Mouse (Mus musculus): ENCODE results near the gene Heyl. TPM values are rescaled to one million over a fixed set of nuclear protein-coding genes. Genes with fewer than 3 reads are reported as not detected.

The Heyl gene
- total RNA-seq, 2 experiments from 2014 or later = 2.7 to 3.9 TPM

DNA sequence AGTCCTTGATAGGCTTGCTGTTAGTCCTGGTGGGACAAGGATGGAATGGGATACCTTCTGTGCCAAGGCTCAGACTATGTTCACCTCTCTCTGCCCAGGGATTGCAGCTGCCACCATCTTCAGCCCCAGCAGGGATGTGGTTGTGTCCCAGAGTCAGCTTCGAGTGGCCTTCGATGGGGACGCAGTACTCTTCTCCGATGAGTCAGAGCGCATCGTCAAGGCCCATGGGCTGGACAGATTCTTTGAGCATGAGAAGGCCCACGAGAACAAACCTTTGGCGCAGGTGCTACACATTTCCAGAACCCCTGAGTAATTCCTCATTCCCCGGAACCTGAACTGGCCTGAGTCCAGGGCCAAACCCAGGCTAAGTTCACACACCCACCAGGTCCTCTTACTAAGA is 19.4 kb upstream of the Heyl start:
- no peak overlapping the region for H3K4me3 ChIP-seq
- TF ChIP-seq CTCF (IDR thresholded peaks at IDR 0.05) = no peak
- DNase-seq (ENCODE audit: extremely low spot score in 1 of 2, low spot score in 2 of 2) = no peak
- no peak overlapping the region for H3K27ac ChIP-seq
- intact Hi-C loops (cut with DNase I) = no loop called here

DNA sequence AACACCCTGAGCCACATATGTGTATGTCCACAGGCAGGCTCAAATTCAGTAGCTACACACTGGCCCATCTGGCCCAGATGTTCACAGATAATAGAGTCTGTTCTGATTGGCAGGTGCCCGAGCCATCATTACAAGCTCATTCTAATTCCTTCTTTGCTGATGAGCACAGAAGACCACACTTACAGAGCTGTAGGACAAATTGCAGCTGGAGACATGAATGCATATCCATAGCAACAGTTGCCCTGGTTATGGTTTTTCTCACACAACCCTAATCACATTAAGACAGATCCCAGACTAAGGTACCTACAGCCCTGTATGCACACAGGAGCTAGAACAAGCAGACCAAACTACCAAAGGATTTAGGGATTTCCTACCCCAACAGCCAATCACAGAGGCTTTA is 18.0 kb upstream of the Heyl start:
- intact Hi-C loops (cut with DNase I) = no loop called here
- no peak for TF ChIP-seq CTCF (IDR thresholded peaks at IDR 0.05)
- Histone ChIP-seq H3K4me3 (no peak overlapping the region), H3K27ac (no peak overlapping the region)
- DNase-seq (ENCODE audit: extremely low spot score in 1 of 2, low spot score in 2 of 2) = no peak

DNA sequence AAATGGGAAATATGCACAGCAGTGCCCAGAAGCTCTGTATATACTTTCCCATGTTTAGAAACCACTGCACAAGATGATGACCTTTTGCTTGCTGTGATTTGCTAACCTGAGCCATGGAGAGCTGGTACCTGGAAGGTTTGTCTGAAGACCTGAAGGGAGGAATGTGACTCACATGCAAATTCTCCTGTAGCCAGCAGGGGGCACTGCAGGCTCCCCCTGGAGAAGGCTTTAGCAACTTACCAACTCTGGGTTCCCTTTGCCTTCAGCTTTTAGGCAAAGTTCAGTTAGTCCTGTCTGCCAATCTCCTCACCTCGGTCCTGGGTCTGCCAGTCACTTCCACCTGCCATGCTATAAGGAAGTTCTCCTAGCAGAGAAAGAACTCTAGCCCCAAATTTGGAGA is 16.6 kb upstream of the Heyl start:
- no peak overlapping the region for H3K4me3 ChIP-seq

DNA sequence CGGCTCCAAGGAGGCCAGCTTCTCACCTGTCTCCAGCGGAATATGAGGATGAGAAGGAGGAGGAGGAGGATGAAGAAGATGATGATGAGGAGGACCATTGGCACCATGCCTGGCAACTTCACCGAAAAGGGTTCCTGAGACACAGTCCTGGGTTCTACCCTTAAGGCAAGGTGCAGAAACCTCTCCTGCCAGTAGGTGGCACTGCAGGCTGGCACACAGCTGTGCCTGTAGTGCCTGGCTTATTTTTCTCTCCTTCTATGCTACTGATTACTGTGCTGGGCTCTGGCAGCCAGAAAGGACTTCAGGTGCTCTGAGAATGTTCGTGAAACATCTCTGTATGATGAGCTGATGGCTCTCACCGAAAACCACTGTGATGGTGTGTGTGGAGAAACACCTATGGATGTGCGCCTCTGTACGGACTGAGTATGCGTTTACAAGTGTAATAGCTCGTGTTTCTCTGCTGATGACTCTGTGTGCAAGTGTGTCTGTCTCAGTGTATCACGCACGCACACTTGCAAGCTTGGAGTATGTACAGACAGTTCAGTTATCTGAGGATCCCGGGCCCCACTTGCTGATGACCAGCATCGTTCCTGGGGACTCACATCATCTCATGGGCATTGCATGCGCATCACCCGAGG is 13.5 kb upstream of the Heyl start:
- Histone ChIP-seq H3K4me3 (no peak overlapping the region), H3K27ac (no peak overlapping the region)
- intact Hi-C loops (cut with DNase I) = loop anchor here (1.0 kb wide), 1 partner anchor 34 kb away; no protein-coding TSS in a partner anchor
- DNase-seq (ENCODE audit: extremely low spot score in 1 of 2, low spot score in 2 of 2) = peak; percentile 76 to 81
- TF ChIP-seq CTCF (IDR thresholded peaks at IDR 0.05) = peak; percentile 98

More for the DNA sequence above, 16.6 kb upstream of the Heyl start:
- peak; percentile 50 to 53 for DNase-seq (ENCODE audit: extremely low spot score in 1 of 2, low spot score in 2 of 2)
- no peak overlapping the region for H3K27ac ChIP-seq
- intact Hi-C loops (cut with DNase I) = no loop called here
- TF ChIP-seq CTCF (IDR thresholded peaks at IDR 0.05) = peak; percentile 98

DNA sequence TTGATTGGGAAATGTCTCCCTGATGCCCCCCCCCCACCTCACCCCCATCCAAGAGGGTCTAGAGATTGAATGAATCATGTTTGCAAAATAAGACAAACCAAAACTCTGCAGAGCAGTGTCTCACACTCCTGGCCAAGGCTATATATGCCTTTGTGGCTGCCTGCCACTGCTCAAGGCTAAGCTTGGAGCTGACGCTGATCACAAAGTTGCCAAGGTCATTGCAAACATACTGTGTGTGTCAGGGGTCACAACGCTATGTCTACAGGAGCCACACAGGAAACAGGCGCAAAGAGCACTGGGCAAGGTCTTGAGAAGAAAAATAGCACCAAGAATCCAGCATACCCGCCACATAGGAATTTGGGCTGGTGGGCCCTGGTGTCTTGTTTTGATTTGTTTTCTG is 12.7 kb upstream of the Heyl start:
- no peak for TF ChIP-seq CTCF (IDR thresholded peaks at IDR 0.05)
- DNase-seq (ENCODE audit: extremely low spot score in 1 of 2, low spot score in 2 of 2) = no peak
- intact Hi-C loops (cut with DNase I) = no loop called here
- H3K27ac ChIP-seq = no peak overlapping the region
- H3K4me3 ChIP-seq = no peak overlapping the region

DNA sequence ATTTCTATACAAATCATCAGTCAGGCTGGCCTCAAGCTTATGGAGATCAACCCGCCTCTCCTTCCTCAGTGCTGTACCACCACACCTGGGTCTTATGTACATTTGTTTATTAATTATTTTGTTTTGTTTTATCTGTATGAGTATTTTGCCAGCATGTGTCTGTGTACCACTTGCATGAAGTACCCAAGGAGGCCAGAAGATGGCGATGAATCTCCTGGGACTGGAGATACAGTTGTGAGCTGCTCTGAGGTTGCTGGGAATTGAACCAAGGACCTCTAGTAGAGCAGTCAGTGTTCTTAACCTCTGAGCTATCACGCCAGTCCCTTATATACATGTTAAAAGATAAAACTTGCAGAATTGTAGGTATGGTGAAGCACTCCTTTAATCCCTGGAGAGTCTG is 10.0 kb upstream of the Heyl start:
- Histone ChIP-seq H3K27ac (no peak overlapping the region), H3K4me3 (no peak overlapping the region)
- peak; percentile 47 for TF ChIP-seq CTCF (IDR thresholded peaks at IDR 0.05)
- intact Hi-C loops (cut with DNase I) = no loop called here
- DNase-seq (ENCODE audit: extremely low spot score in 1 of 2, low spot score in 2 of 2) = no peak

DNA sequence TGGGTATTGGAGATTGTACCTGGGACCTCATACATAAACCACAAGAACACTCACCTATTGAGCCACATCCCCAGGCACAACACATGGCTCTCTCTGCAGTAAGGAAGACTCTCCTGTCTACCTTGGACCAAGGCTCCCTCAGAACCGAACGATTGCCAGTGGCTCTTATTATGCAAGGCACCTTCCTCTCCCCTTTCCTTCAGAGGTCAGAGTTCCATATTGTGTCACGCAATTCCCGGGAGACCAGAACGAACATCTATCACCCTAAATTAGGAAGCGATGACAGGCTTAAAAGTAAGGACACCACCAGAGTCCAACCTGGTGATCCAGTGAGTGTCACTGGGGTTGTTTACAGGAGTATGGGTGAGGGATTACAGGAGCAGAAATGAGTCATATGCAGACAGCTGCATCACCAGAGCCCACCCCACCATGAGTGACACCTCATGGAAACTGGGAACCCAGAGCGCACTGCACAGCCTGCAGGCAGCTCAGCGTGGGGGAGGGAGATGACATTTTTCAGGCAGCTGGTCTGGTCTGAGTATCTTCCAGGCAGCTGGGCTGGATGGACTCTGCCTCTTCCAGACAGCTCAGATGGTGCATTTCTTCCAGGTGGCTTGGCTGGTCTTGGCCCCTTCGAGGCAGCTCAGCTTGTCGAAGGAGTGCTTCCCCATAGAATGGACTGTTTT is 7.5 kb upstream of the Heyl start:
- intact Hi-C loops (cut with DNase I) = no loop called here
- no peak for DNase-seq (ENCODE audit: extremely low spot score in 1 of 2, low spot score in 2 of 2)
- TF ChIP-seq CTCF (IDR thresholded peaks at IDR 0.05) = no peak
- Histone ChIP-seq H3K4me3 (no peak overlapping the region), H3K27ac (no peak overlapping the region)

DNA sequence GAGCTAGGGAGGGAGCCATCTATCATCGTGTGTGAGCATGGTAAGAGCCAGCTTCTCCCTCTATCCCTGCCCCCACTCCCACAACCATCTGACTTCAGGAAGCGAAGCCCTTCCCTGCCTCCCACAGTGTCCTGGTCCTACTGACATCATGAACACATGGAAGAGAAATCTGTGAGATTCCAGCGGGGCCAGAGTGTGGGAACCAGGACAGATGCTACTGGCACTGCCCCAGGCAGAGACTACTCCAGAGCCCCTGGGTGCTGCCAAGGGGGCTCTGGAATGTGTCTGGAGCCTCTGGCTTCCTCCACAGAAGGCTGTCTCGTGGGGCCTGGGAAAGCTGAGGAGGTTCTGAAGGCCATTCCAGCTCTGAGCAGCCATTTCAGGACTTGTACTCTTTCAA is 5.6 kb upstream of the Heyl start:
- no peak for TF ChIP-seq CTCF (IDR thresholded peaks at IDR 0.05)
- DNase-seq (ENCODE audit: extremely low spot score in 1 of 2, low spot score in 2 of 2) = no peak
- intact Hi-C loops (cut with DNase I) = no loop called here
- H3K4me3 ChIP-seq = no peak overlapping the region
- no peak overlapping the region for H3K27ac ChIP-seq

DNA sequence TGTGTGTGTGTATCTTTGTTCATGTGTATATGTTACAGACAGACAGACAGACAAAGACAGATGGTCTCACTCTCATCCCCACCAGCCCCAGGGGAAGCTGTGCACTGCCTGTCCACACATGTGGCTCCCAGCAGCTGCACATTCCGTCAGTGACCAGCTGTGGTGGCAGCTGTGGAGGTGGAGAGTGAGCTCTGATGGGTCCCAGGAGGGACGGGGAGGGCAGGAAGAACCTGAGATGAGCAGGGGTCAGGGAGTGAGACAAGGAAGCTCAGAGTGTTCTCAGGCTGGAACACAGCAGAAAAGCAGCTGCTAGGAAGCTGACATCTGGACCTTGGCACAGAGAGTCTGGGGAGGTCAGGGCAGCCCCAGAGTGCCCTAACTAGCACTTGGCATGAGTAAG is 5.1 kb upstream of the Heyl start:
- Histone ChIP-seq H3K4me3 (no peak overlapping the region), H3K27ac (no peak overlapping the region)
- intact Hi-C loops (cut with DNase I) = no loop called here
- DNase-seq (ENCODE audit: extremely low spot score in 1 of 2, low spot score in 2 of 2) = no peak
- no peak for TF ChIP-seq CTCF (IDR thresholded peaks at IDR 0.05)

DNA sequence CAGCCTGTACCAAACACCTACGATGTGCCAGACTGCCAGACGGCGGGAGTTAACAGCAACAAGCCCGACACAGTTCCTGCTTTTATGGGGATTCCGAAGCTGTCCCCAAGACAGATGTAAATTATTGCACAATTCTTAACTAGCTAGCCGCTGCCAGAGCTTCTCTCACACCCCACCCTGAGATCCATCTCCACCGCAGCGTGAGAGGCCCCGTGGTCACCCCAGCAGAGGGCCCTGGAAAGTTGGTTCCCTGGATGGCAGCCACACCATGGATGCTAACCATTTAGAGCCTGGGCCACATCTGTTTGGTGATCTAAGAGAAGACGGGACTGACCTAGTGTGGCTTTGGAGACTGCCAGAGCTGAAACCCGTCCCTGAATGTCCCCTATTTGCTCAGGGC is 4.2 kb upstream of the Heyl start:
- no peak for DNase-seq (ENCODE audit: extremely low spot score in 1 of 2, low spot score in 2 of 2)
- intact Hi-C loops (cut with DNase I) = no loop called here
- no peak overlapping the region for H3K4me3 ChIP-seq
- H3K27ac ChIP-seq = no peak overlapping the region
- no peak for TF ChIP-seq CTCF (IDR thresholded peaks at IDR 0.05)

DNA sequence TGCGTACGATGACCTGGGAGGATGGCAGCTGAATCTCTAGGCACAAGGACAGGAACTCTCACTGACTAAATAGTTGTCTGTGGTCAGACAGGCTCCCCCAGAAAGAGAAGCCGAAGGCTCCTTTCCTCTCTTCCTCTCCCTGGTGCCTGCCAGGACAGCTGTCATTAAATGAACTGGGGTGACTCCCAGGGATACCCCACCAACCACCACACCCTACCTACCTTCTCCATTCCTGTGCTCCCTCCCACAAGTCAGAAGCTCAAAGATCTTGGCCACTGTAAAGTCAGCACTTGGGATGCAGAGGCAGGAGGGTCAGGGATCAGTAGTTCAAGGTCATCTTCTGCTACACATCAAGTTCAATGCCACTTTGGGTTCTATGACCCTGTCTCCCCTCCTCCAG is 515 bp upstream of the Heyl start:
- no peak overlapping the region for H3K4me3 ChIP-seq
- DNase-seq (ENCODE audit: extremely low spot score in 1 of 2, low spot score in 2 of 2) = no peak
- no peak overlapping the region for H3K27ac ChIP-seq
- intact Hi-C loops (cut with DNase I) = no loop called here
- TF ChIP-seq CTCF (IDR thresholded peaks at IDR 0.05) = no peak

DNA sequence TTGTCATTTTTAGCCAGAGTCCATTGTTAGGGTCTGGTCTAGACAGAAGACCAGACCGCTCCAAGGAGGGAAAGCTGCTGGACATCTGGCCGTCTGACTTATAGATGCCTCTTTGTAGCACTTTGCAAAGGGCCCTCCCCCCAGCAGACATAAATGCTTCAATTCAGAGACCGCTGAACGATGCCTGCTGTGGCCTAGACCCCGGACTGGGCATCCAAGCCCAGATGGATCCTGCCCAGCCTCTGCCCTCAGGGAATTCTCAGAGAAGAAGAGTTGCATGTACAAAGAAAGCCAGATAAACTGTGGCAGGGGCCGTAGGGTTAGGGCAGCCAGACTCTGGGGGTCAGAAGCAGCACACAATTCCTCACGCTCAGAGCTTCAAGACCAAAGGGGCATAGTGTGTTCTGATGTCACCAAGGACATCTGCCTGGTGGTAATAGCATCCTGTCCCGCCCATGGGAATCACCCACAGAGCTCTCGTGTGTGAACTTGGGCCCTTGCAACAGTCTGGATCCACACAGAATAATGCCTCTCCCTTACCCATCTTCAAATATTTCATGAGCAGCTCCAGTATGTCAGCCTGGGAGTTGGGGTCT is 2.6 kb downstream of the Heyl start:
- Histone ChIP-seq H3K4me3 (no peak overlapping the region), H3K27ac (no peak overlapping the region)
- DNase-seq (ENCODE audit: extremely low spot score in 1 of 2, low spot score in 2 of 2) = no peak
- TF ChIP-seq CTCF (IDR thresholded peaks at IDR 0.05) = no peak
- intact Hi-C loops (cut with DNase I) = no loop called here
